Mouse (Mus musculus): ENCODE results near the gene 1810043G02Rik.
"Not testable (repeated sequence)": the region's sequence is repeated elsewhere in the genome, so short reads cannot be mapped to it uniquely, and the experiment has no call there.

1810043G02Rik gene

GRCm38 (mm10) chr10:77978351-77979350, at the start of gene 1810043G02Rik:
Gene 1810043G02Rik, plus strand, starts transcription at chr10:77978524.
- peak; percentile 99 for DNase-seq (ENCODE audit: low spot score)

GRCm38 (mm10) chr10:77939685-77940084, 38.6 kb upstream of the 1810043G02Rik start:
- DNase-seq (ENCODE audit: low spot score) = no peak

DNA sequence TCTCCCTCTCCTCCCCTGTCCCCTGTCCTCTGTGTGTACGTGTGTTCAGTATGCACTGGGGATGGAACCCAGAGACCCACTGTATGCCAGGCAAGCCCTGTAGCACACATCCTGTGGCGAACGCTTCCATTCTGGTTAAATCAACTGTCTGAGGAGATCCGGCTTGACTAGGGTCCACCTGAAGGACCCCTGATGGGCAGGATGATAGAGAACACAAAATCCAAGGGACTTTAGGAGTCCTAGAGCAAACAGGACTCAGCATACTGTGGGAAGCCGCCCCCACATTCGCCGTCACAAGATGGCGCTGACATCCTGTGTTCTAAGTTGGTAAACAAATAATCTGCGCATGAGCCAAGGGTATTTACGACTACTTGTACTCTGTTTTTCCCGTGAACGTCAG, 27.9 kb upstream of the 1810043G02Rik start:
- DNase-seq (ENCODE audit: low spot score) = not testable (repeated sequence)

- no peak for DNase-seq (ENCODE audit: low spot score)
These were observed 15.6 kb upstream of the 1810043G02Rik start for GRCm38 (mm10) chr10:77962725-77963124.

GRCm38 (mm10) chr10:77963971-77964370, 14.4 kb upstream of the 1810043G02Rik start:
- no peak for DNase-seq (ENCODE audit: low spot score)

DNA sequence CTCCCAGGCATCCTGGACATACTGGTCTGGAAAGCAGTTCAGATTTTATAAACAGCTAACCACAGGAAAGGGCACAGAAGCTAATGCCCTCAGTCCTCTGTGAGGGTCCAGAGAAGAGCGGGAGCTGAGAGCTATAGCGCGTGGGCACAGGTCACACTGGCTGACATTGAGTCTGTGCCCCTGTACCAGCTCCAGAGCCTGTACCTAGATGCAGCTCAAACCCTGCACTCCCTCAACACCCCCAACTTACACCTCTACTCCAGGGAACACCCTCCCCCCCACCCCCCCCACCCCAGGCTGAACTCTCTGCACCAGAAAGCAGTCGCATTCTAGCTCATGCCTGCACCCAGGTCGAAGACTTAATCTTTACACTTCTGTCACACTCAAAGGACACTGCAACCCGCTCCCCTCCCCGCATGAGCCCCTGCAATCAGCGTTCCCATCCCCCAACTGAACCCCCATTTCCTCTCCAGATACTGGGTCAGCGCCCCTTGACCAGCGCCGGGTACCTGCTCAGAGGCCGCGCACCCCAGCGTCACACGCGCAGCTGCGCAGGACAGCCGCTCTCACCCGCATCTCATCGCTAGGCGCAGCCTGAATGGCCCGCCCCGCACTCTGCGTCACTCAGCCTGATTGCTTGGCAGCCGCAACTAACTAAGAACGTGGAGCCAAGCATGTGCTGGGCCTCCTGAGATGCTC, 8.9 kb upstream of the 1810043G02Rik start:
- DNase-seq (ENCODE audit: low spot score) = peak; percentile 67

DNA sequence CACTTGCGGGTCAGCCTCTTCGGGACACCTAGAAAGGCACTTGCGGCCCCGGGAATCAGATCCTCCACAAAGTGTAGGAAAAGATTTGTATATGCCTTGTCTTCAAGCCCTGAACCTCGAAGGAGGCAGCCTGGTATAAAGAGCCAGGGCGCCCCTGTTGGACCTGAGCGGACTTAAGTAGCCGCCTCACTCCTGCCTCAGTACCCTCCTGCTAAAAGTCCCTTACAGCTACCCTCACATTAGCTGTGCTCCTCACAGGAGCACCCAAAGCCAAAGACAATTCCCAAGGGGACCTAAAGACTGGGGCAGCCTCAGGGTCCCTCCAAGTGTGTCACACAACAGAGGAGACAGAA, 8.4 kb upstream of the 1810043G02Rik start:
- DNase-seq (ENCODE audit: low spot score) = peak; percentile 5

DNA sequence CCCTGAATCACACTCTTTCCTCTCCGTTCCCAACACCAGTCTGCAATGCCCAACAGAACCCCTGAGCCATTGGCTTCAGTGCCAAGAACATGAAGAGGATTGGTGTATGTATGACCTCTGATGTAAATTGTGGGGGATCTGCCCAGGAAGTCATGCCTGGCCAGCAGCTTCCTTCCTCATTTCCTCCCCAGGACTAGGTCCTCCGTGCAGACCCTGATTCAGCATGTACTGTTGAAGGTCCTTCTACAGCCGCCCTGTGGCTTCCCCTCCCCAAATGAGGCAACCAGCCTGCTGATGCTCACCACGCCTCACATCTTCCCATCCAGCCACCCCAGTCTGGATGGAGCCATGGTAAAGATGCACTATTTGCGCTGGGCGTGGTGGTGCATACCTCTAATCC, 7.8 kb upstream of the 1810043G02Rik start, which contains the start of gene Trpm2:
TSS of gene Trpm2 (minus strand) at position 83 of the 400 bp plus-strand sequence.
- peak; percentile 55 for DNase-seq (ENCODE audit: low spot score)

DNA sequence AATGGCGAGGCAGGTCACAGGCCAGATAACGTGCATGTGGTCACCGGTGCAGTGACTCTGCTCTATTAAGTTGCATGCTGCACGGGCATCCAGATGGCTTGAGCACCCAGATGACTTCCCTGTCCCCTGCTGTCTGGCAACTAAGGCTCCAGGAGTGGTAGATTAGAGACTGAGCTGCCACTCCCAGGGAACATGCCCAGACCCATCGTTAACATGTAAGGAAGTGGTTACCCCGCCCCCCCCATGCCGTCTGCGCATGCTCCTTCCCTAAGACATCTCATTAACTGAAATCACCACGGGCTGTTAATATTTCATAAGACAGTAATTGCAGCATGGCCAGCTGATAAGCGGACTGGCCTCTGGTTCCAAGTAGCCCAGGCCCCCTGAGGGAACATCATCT, 7.1 kb upstream of the 1810043G02Rik start:
- peak; percentile 24 for DNase-seq (ENCODE audit: low spot score)

GRCm38 (mm10) chr10:77971709-77972553, 6.4 kb upstream of the 1810043G02Rik start:
- DNase-seq (ENCODE audit: low spot score) = peak; percentile 78

- no peak for DNase-seq (ENCODE audit: low spot score)
These were observed 4.0 kb upstream of the 1810043G02Rik start for GRCm38 (mm10) chr10:77974323-77974722.

DNA sequence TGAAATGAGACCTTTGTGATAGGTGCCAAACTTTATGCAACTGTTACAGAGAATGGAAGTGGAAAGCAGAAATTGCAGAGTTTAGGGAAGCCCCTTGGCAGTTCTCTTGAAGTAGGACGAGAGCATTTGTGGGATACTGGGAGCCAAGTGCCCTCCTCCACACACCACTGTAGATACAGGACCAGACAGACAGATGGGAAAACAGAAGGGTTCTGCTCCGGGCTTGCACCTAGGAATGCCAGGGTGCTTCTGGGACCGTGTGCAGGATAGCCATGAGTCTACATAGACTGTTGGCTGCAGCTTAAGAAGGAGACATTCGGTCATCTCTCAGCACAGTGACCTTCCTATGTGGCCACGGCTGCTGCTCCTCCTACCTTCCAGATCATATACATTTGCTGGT, 3.5 kb upstream of the 1810043G02Rik start:
- no peak for DNase-seq (ENCODE audit: low spot score)

GRCm38 (mm10) chr10:77975653-77976052, 2.7 kb upstream of the 1810043G02Rik start:
- no peak for DNase-seq (ENCODE audit: low spot score)

DNA sequence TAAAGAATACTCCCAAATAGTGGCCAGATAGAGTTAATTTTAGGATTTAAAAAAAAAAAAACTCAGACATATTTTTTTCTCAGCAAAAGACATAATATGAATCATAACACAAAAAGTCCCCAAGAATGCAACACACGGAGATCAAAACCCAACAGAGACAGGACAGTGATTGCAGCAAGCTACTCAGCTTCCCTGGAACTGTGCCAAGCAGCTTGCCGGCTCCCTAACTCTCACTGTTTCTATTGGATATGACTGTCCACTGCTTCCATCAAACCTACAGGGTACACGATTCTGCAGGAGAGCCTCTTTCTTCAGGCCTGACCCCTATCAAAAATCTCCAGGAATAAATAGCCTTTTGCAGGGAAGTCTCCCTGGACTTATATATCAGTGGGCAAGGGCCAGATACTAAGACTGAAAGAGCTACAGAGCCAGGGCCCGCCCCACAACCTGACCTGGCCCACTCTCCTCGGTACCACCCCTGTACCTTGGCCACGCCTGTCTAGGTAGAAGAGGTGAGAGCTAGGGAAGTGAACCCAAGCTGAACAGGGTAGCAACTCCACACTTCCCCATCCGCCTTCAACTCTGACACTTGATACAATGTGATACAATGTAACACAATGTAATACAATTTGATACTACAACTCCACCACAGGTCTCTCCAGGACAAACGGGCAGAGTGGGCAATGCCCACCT, 1.7 kb upstream of the 1810043G02Rik start:
- DNase-seq (ENCODE audit: low spot score) = no peak

GRCm38 (mm10) chr10:77984660-77985059, 6.3 kb downstream of the 1810043G02Rik start:
- peak; percentile 71 for DNase-seq (ENCODE audit: low spot score)

DNA sequence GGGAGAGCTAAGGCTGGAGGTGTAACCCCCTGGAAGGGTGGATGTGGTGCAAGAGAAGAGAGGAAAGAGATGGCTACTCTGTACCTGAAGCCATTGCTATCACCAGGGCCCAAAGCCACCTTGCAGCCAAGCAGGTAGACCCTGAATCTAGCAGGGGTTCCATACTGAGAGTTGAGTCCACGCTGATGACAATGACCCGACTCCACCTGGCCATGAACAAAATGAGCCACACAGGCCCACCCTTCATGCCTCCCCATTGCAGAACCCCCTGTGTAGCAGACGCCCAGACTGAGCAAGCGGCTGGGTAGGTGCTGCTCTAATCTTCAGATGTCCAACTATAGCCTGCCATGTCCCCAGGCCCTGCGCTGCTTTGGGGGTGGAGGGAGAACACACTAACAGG, 7.5 kb downstream of the 1810043G02Rik start:
- DNase-seq (ENCODE audit: low spot score) = no peak

GRCm38 (mm10) chr10:77995639-77996038, 17.3 kb downstream of the 1810043G02Rik start:
- DNase-seq (ENCODE audit: low spot score) = no peak

- no peak for DNase-seq (ENCODE audit: low spot score)
These were observed 21.9 kb downstream of the 1810043G02Rik start for GRCm38 (mm10) chr10:78000200-78000599.

DNA sequence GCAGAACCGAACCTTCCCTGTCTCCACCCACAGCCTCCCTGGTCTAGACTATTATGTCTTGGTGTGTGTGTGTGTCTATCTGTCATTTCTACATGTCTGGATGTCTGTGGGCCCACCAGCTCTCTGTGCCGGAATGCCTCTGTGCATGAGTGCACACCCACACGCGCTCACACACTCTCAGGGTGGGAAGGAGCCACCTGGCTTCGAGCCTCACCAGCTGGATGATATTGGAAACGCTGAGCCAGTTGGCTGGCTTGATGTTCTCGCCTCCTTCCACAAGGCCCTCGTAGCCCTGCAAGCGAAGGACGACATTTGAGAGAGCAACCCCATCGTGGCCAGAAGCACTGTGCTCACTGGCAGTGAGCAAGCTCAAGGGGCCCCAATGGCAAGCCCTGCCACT, 23.5 kb downstream of the 1810043G02Rik start:
- DNase-seq (ENCODE audit: low spot score) = peak; percentile 89

- no peak for DNase-seq (ENCODE audit: low spot score)
These were observed 24.0 kb downstream of the 1810043G02Rik start for GRCm38 (mm10) chr10:78002316-78002715.

- peak; percentile 50 for DNase-seq (ENCODE audit: low spot score)
These were observed 26.3 kb downstream of the 1810043G02Rik start for GRCm38 (mm10) chr10:78004479-78005100.
